Mouse (Mus musculus): ENCODE measurements around the gene Trmt6.

DNA sequence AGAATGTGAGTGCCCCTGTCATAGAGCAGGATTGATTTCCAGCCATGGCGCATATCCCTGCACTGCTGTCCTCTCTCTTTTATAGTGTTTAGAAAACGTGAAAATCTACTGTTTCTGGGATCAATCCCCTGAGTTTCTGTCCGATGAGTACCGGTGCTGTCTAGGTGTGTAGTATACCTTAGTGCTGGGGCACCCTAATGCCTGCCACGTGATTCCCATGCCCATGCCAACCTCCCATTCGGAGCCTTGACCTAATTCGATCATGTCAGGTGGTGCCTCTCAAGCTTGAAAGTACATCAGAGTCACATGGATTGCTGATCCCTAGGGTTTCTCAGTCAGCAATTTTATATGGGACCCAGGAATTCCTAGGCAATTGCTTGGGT lies 21.7 kb downstream of the Trmt6 start:
- TF ChIP-seq POLR2A (IDR thresholded peaks at IDR 0.05; ENCODE audit: low read depth, low read length): no peak
- no peak for TF ChIP-seq CTCF (IDR thresholded peaks at IDR 0.05; ENCODE audit: extremely low read depth, insufficient read length, insufficient replicate concordance, low read depth, low read length)

All from small intestine, adult 2 months (tissue).